Mouse (Mus musculus) MEL (cell line): ENCODE results near the gene Ap2b1.

Source experiments
- BHLHE40 ChIP-seq: IDR thresholded peaks from 2 replicates; pipeline ENCODE4 v1.6.1; 2012; ENCODE audit warnings: low read depth, mild to moderate bottlenecking, inconsistent platforms, low read length, improper control_type of control experiment, borderline replicate concordance
- CHD2 ChIP-seq: IDR thresholded peaks from 2 replicates; pipeline ENCODE4 v1.6.1; 2011; ENCODE audit warnings: low read length, improper control_type of control experiment
- CTCF ChIP-seq, 3 experiments: IDR thresholded peaks in 2 of 3; conservative IDR thresholded peaks in 1 of 3; 2 replicates each; pipeline ENCODE4 v1.5.1; 2011 to 2012; ENCODE audit warnings: low read length in 3 of 3, low read depth in 2 of 3, mild to moderate bottlenecking in 2 of 3, improper control_type of control experiment in 1 of 3, inconsistent platforms in 1 of 3, mixed read lengths in 1 of 3, moderate library complexity in 1 of 3; ENCODE audit not compliant: control insufficient read depth in 1 of 3, insufficient read depth in 1 of 3, poor library complexity in 1 of 3, severe bottlenecking in 1 of 3
- JUND ChIP-seq: IDR thresholded peaks from 2 replicates; pipeline ENCODE4 v1.6.1; 2011; ENCODE audit warnings: low read depth, mild to moderate bottlenecking, improper control_type of control experiment, low read length
- MAFK ChIP-seq: IDR thresholded peaks from 2 replicates; pipeline ENCODE4 v1.6.1; 2011; ENCODE audit warnings: low read depth, mild to moderate bottlenecking, low read length, improper control_type of control experiment, borderline replicate concordance
- MAZ ChIP-seq: IDR thresholded peaks from 2 replicates; pipeline ENCODE4 v1.6.1; 2012; ENCODE audit warnings: low read depth, mild to moderate bottlenecking, inconsistent platforms, low read length, improper control_type of control experiment
- MEF2A ChIP-seq: IDR thresholded peaks from 2 replicates; pipeline ENCODE4 v1.6.1; 2014; ENCODE audit warnings: low read depth, mild to moderate bottlenecking, inconsistent platforms, low read length, improper control_type of control experiment; ENCODE audit not compliant: poor library complexity, insufficient replicate concordance, severe bottlenecking; ENCODE audit errors: extremely low read depth
- POLR2A ChIP-seq, 2 experiments: IDR thresholded peaks; 2 replicates each; pipeline ENCODE4 v1.6.1; 2011 to 2012; ENCODE audit warnings: low read length in 2 of 2, mild to moderate bottlenecking in 2 of 2, control low read depth in 1 of 2, improper control_type of control experiment in 1 of 2, low read depth in 1 of 2, moderate library complexity in 1 of 2; ENCODE audit not compliant: control insufficient read depth in 1 of 2, insufficient read depth in 1 of 2, poor library complexity in 1 of 2
- UBTF ChIP-seq: IDR thresholded peaks from 2 replicates; pipeline ENCODE4 v1.6.1; 2012; ENCODE audit warnings: low read depth, mild to moderate bottlenecking, inconsistent platforms, low read length, improper control_type of control experiment, moderate library complexity, borderline replicate concordance; ENCODE audit not compliant: insufficient read depth

DNA sequence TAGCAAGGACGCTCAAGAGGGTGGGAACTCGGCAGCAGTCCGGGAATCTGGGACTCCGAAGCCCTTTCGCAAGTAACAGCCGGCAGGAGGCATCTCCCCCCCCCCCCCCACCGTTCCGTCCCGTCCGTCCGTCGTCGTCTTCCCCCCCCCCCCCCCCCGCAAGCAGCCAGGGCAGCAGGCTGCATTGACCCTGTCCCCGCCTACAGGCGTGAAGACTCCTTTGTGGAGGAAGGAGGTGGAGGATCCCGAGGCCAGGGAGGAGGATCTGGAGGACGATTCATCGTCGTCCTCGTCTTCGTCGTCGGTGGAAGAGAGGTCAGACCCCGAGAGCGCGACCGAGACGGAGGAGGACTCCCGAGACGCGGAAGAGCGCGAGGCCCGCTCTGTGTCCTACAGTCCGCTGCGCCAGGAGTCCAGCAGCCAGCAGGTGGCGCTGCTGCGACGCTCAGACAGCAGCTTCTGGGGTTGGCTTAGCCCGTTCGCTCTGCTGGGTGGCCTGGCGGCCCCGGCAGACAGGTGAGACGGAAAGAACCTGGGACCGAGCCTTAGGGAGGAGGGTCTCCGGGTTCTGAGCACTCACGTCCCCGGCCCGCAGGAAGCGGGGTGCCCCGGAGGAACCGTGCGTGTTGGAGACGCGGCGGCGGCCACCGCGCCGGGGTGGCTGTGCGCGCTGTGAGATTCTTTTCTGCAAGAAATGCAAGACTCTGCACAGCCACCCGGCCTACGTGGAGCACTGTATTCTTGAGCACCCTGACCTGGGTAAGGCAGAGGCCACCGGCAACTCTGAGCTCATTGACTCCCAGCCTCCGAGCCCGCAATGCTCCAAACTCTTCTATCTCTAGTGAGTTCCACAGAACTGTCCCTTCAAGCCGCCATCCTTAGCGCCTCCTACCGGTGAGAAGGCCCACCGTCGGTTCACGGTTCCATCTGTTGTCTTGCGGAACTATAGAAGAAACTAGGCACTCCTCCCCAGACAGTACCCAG lies 141.5 kb downstream of the Ap2b1 start:
- TF ChIP-seq CHD2 (no peak), CTCF (IDR thresholded peaks at IDR 0.05 in 2 of 3, conservative IDR thresholded peaks at IDR 0.05 in 1 of 3; ENCODE audit: control insufficient read depth in 1 of 3, insufficient read depth in 1 of 3, low read depth in 2 of 3, low read length in 3 of 3, poor library complexity in 1 of 3, severe bottlenecking in 1 of 3) (peak; percentile 86 to 99 (median 98)), UBTF (0 out of 2 replicates have a peak, but pooled peaks have one; percentile 36), MAZ (peak; percentile 76; the same call in 1 of the 2 replicates), MEF2A (peak; percentile 32; the same call in 1 of the 2 replicates), JUND (0 out of 2 replicates have a peak, but pooled peaks have one; percentile 23), POLR2A (IDR thresholded peaks at IDR 0.05; ENCODE audit: control insufficient read depth in 1 of 2, insufficient read depth in 1 of 2, low read depth in 1 of 2, low read length in 2 of 2, poor library complexity in 1 of 2) (no peak; a peak in 1 of 4 replicates), MAFK (no peak), BHLHE40 (no peak; the same call in 1 of the 2 replicates)
